ENCODE assay signal across 29 mouse cellular contexts in the genomic region with DNA sequence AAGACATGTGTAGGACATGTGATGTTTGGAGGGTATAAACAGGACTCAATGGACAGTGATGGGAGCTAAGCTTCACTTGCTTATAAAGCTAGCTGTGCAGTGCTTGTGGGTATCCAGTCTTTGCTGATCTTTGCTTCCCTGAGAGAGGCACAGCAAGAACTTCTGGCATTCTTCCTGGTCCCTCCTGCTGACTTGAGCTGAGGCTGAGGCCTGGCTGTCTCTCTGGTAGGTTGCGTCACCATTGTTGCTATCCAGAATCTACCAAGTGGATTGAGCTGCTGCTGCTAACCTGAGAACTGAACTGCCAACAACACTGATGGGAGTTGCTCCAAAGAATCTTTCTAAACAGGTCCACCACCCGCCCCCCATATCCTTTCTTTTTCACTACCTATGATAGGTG. TPM values are rescaled to one million over a fixed set of nuclear protein-coding genes. Genes with fewer than 3 reads are reported as not detected.
DNase-seq lines count a peak whose midpoint lies in the region.
"Had no signal": no experiment of that assay in that cellular context is flagged by ENCODE, and none has a peak within 500 bp of the region (broad histone marks: within the 10 kb centered on the region; RNA-seq: fewer than 3 reads in every experiment).

No protein-coding gene starts in this region.

- peak; percentile 23 for DNase-seq in adrenal gland, postnatal 10 days
- DNase-seq in adrenal gland, adult 2 months, result no peak
- DNase-seq in heart, adult 8-10 months (ENCODE audit: low spot score), result peak; percentile 50
- no peak for DNase-seq in heart, embryonic 10.5 days (ENCODE audit: low spot score)
- peak; percentile 42 for DNase-seq in lung, postnatal 25 days (ENCODE audit: low spot score)
- DNase-seq in lung, postnatal 10 days, result no peak
- DNase-seq in skeletal muscle tissue, adult 2 months (ENCODE audit: low read depth, low spot score), result peak; percentile 45
- no peak for DNase-seq in left cerebral cortex, postnatal 14 days (ENCODE audit: low spot score in 2 of 2)
- DNase-seq: adrenal gland, adult 8-10 months; cerebellum, adult 2 months; cerebellum, postnatal 36 days; embryo, embryonic 11 days; gastrocnemius, postnatal 36 days; kidney, adult 18-20 months; kidney, postnatal 10 days; retina, postnatal 1 day; right cerebral cortex, postnatal 25 days; thymus, postnatal 36 days had no signal

- intact Hi-C loops in left cerebral cortex, postnatal 14 days (cut with DNase I), result no loop called here

- H3K4me1 ChIP-seq in heart, embryonic 10.5 days, result no peaks in the 10 kb centered on the region
- H3K4me1 ChIP-seq: embryonic facial prominence, embryonic 13.5 days; lung, embryonic 15.5 days; midbrain, embryonic 15.5 days; neural tube, embryonic 13.5 days; stomach, embryonic 15.5 days had no signal

- H3K9me3 ChIP-seq in heart, embryonic 10.5 days, result no peaks in the 10 kb centered on the region
- H3K9me3 ChIP-seq: embryonic facial prominence, embryonic 13.5 days; G1E; liver, embryonic 12.5 days; lung, embryonic 15.5 days; midbrain, embryonic 15.5 days; neural tube, embryonic 13.5 days; stomach, embryonic 15.5 days had no signal

- no peak overlapping the region for H3K27ac ChIP-seq in heart, embryonic 10.5 days
- H3K27ac ChIP-seq: embryonic facial prominence, embryonic 13.5 days; hindbrain, embryonic 14.5 days; liver, embryonic 12.5 days; lung, embryonic 15.5 days; midbrain, embryonic 15.5 days; neural tube, embryonic 13.5 days; stomach, embryonic 15.5 days had no signal

- H3K27me3 ChIP-seq in heart, embryonic 10.5 days (ENCODE audit: insufficient read depth, poor library complexity, severe bottlenecking), result no peaks in the 10 kb centered on the region
- H3K27me3 ChIP-seq: CH12.LX; embryonic facial prominence, embryonic 13.5 days; liver, embryonic 12.5 days; lung, embryonic 15.5 days; midbrain, embryonic 15.5 days; neural tube, embryonic 13.5 days; stomach, embryonic 15.5 days had no signal

- H3K36me3 ChIP-seq in heart, embryonic 10.5 days, result no peaks in the 10 kb centered on the region
- H3K36me3 ChIP-seq: embryonic facial prominence, embryonic 13.5 days; lung, embryonic 15.5 days; midbrain, embryonic 15.5 days; neural tube, embryonic 13.5 days; stomach, embryonic 15.5 days had no signal

- H3K4me3 ChIP-seq in heart, embryonic 10.5 days, result no peak overlapping the region
- H3K4me3 ChIP-seq: embryonic facial prominence, embryonic 13.5 days; erythroblast, embryonic 14.5 days; liver, embryonic 12.5 days; lung, embryonic 15.5 days; midbrain, embryonic 15.5 days; neural tube, embryonic 13.5 days; stomach, embryonic 15.5 days had no signal

- WGBS in heart, embryonic 10.5 days, result 85% methylated on average over 2 of the region's 2 CpGs

RNA-seq across cellular contexts. Expression of a gene that starts 21.2 kb away (rescaled TPM):
- 10 to 100 TPM; 41.6 to 46.9 TPM for total RNA-seq in adrenal gland, postnatal 10 days (2021)
- total RNA-seq in adrenal gland, adult 2 months (2021), result 10 to 100 TPM; 60.1 to 64.3 TPM
- polyA plus RNA-seq in adrenal gland, adult 2 months (2012; rRNA removed), result 2.1 and 3.2 TPM in 2 replicates
- total RNA-seq in heart, adult 8-10 months (2022), result 10 to 100 TPM; 62.1 to 84.1 (median 78.6) TPM
- 1.3 and 2.1 TPM in 2 replicates for polyA plus RNA-seq in heart, embryonic 10.5 days (2016; fragmentation: Nextera tagmentation; extraction: Ambion mirVana)
- 1 to 10 TPM; 5.4 to 7.3 TPM for total RNA-seq in left cerebral cortex, postnatal 14 days (2021)
- total RNA-seq: CH12.LX; megakaryocyte-erythroid progenitor cell, adult 5-6 weeks had no signal
- polyA plus RNA-seq: erythroblast, embryonic 14.5 days; G1E had no signal

RNA-seq across cellular contexts. Expression of a gene that starts 23.5 kb away (rescaled TPM):
- total RNA-seq in adrenal gland, postnatal 10 days (2021), result 1 to 10 TPM; 5.1 to 5.8 TPM
- 1 to 10 TPM in 1 of 2 experiments, under 1 TPM in 1; 0.79 to 1.0 TPM for total RNA-seq in adrenal gland, adult 2 months (2021)
- polyA plus RNA-seq in adrenal gland, adult 2 months (2012; rRNA removed), result 0.12 and 0.39 TPM in 2 replicates
- total RNA-seq in heart, adult 8-10 months (2022), result 1 to 10 TPM; 2.3 to 3.0 (median 2.8) TPM
- polyA plus RNA-seq in heart, embryonic 10.5 days (2016; fragmentation: Nextera tagmentation; extraction: Ambion mirVana), result 25.3 and 27.7 TPM in 2 replicates
- total RNA-seq in left cerebral cortex, postnatal 14 days (2021), result 1 to 10 TPM in 1 of 2 experiments, under 1 TPM in 1; 0.92 to 1.5 TPM

RNA-seq across cellular contexts. Expression of a gene that starts 23.8 kb away (rescaled TPM):
- total RNA-seq in adrenal gland, postnatal 10 days (2021), result 10 to 100 TPM; 18.7 to 19.1 TPM
- 10 to 100 TPM; 21.7 to 33.0 TPM for total RNA-seq in adrenal gland, adult 2 months (2021)
- polyA plus RNA-seq in adrenal gland, adult 2 months (2012; rRNA removed), result 0.19 and 0.22 TPM in 2 replicates
- 10 to 100 TPM; 17.4 to 22.3 (median 21.2) TPM for total RNA-seq in heart, adult 8-10 months (2022)
- polyA plus RNA-seq in heart, embryonic 10.5 days (2016; fragmentation: Nextera tagmentation; extraction: Ambion mirVana), result 15.7 and 16.9 TPM in 2 replicates
- total RNA-seq in left cerebral cortex, postnatal 14 days (2021), result 10 to 100 TPM; 21.3 to 24.7 TPM

RNA-seq across cellular contexts. Expression of a gene that starts 46.8 kb away (rescaled TPM):
- total RNA-seq in adrenal gland, postnatal 10 days (2021), result 1 to 10 TPM; 1.7 to 5.8 TPM
- total RNA-seq in adrenal gland, adult 2 months (2021), result 1 to 10 TPM; 5.1 to 6.2 TPM
- polyA plus RNA-seq in adrenal gland, adult 2 months (2012; rRNA removed), result 0.20 TPM in 1 of 2 replicates, not detected in the other
- 1 to 10 TPM in 3 of 4 experiments, under 1 TPM in 1; 0.68 to 2.0 (median 1.1) TPM for total RNA-seq in heart, adult 8-10 months (2022)
- 0.65 and 1.0 TPM in 2 replicates for polyA plus RNA-seq in heart, embryonic 10.5 days (2016; fragmentation: Nextera tagmentation; extraction: Ambion mirVana)
- 1 to 10 TPM; 1.5 to 1.9 TPM for total RNA-seq in left cerebral cortex, postnatal 14 days (2021)
- total RNA-seq: CH12.LX had no signal
- polyA plus RNA-seq: erythroblast, embryonic 14.5 days; G1E had no signal

RNA-seq across cellular contexts. Expression of a gene that starts 52.8 kb away (rescaled TPM):
- 10 to 100 TPM; 59.5 to 61.3 TPM for total RNA-seq in adrenal gland, postnatal 10 days (2021)
- total RNA-seq in adrenal gland, adult 2 months (2021), result 10 to 100 TPM; 65.8 to 78.3 TPM
- 6.6 and 9.3 TPM in 2 replicates for polyA plus RNA-seq in adrenal gland, adult 2 months (2012; rRNA removed)
- total RNA-seq in heart, adult 8-10 months (2022), result 10 to 100 TPM; 53.0 to 68.1 (median 64.6) TPM
- polyA plus RNA-seq in heart, embryonic 10.5 days (2016; fragmentation: Nextera tagmentation; extraction: Ambion mirVana), result 83.5 and 89.3 TPM in 2 replicates
- 10 to 100 TPM; 68.0 to 72.7 TPM for total RNA-seq in left cerebral cortex, postnatal 14 days (2021)

Comparison
In these comparisons a context has a peak if more than half of its experiments do, and no peak if none do; other contexts are left out.
1. DNase-seq: peak in adrenal gland, postnatal 10 days (single experiment), heart, adult 8-10 months (single experiment), lung, postnatal 25 days (single experiment) and skeletal muscle tissue, adult 2 months (single experiment); none in adrenal gland, adult 2 months (single experiment), heart, embryonic 10.5 days (single experiment), lung, postnatal 10 days (single experiment) and left cerebral cortex, postnatal 14 days (0 of 2).
2. RNA of a gene that starts 21.2 kb away (total RNA-seq): 62.1 to 84.1 TPM in heart, adult 8-10 months, 60.1 to 64.3 TPM in adrenal gland, adult 2 months and 41.6 to 46.9 TPM in adrenal gland, postnatal 10 days; 5.4 to 7.3 TPM in left cerebral cortex, postnatal 14 days; every median in the first group is over 4 times any median in the second.